In the genomic region with DNA sequence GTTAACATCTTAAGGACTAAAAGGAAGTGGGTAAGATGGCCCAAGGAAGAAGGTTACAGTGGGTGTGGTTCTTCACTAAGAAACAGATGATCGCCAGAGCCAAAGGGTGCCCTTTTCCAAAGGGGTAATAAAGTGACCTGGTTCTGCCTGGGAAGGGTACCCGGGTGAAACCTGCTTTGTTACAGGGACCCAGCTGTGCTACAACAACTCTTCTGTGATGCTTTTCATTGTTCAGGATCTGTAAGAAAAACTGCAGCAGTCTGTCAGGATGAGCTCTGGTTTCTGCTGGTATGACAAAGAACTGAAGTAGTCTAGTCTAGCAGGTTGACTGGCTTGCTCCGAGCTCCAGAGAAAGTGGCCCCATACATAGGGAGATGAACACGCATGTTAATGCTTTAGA, we compare ENCODE assay signal across 1 mouse cellular context.
TF ChIP-seq lines count a peak whose summit lies in the region.

No protein-coding gene starts in this region.

TF ChIP-seq in CH12.LX, 34 proteins besides CTCF, POLR2A, EP300 and RAD21 (continued from another document):
- no peak for TF ChIP-seq MXI1 (IDR thresholded peaks at IDR 0.05; ENCODE audit: low read depth, low read length)
- TF ChIP-seq E2F4 (IDR thresholded peaks at IDR 0.05; ENCODE audit: insufficient replicate concordance, low read depth, low read length), result no peak
- TF ChIP-seq BHLHE40 (IDR thresholded peaks at IDR 0.05; ENCODE audit: low read depth, low read length), result no peak
- TF ChIP-seq KAT2A (IDR thresholded peaks at IDR 0.05; ENCODE audit: insufficient replicate concordance, low read length), result no peak
- TF ChIP-seq UBTF (IDR thresholded peaks at IDR 0.05; ENCODE audit: low read depth, low read length), result no peak
- no peak for TF ChIP-seq MAZ (IDR thresholded peaks at IDR 0.05; ENCODE audit: low read depth, low read length)
- TF ChIP-seq JUND (conservative IDR thresholded peaks at IDR 0.05; ENCODE audit: low read depth, low read length), result no peak
- no peak for TF ChIP-seq TBP (conservative IDR thresholded peaks at IDR 0.05; ENCODE audit: low read depth, low read length)
- TF ChIP-seq HCFC1 (IDR thresholded peaks at IDR 0.05; ENCODE audit: low read depth, low read length), result no peak
- no peak for TF ChIP-seq TCF12 (IDR thresholded peaks at IDR 0.05; ENCODE audit: low read depth, low read length)
